Mouse (Mus musculus) lung, embryonic 14.5 days (tissue): ENCODE data around the gene Efna2. TPM values are rescaled to one million over a fixed set of nuclear protein-coding genes. Genes with fewer than 3 reads are reported as not detected.
"Not testable (repeated sequence)": the region's sequence is repeated elsewhere in the genome, so short reads cannot be mapped to it uniquely, and the experiment has no call there.

ENCODE experiments used
- ATAC-seq: fragments of 200-750 bp; cut with Nextera tagmentation; 2 replicates; pipeline ENCODE4 v1.8.0; 2017; ENCODE audit warnings: mild to moderate bottlenecking, moderate TSS enrichment, moderate library complexity; ENCODE audit not compliant: insufficient read depth
- DNase-seq: peaks from one replicate; pipeline ENCODE4 v3.0.0-alpha.2; 2015
- H3K27ac ChIP-seq: fragments of 300-500 bp; sonication (generic); 2 replicates; pipeline ENCODE4 v1.5.1; 2014; ENCODE audit warnings: low read depth, mild to moderate bottlenecking, moderate library complexity
- H3K27me3 ChIP-seq: fragments of 300-500 bp; sonication (generic); 2 replicates; pipeline ENCODE4 v1.6.1; 2014; ENCODE audit warnings: low read length, control low read depth; ENCODE audit not compliant: insufficient read depth
- H3K36me3 ChIP-seq: fragments of 300-500 bp; sonication (generic); 2 replicates; pipeline ENCODE4 v1.6.1; 2014; ENCODE audit warnings: control low read depth; ENCODE audit not compliant: insufficient read depth
- H3K4me1 ChIP-seq: fragments of 300-500 bp; sonication (generic); 2 replicates; pipeline ENCODE4 v1.6.1; 2014; ENCODE audit warnings: antibody characterized with exemption, control low read depth; ENCODE audit not compliant: insufficient read depth
- H3K4me2 ChIP-seq: fragments of 300-500 bp; sonication (generic); 2 replicates; pipeline ENCODE4 v1.6.1; 2014; ENCODE audit warnings: mild to moderate bottlenecking
- H3K4me3 ChIP-seq: fragments of 300-500 bp; sonication (generic); 2 replicates; pipeline ENCODE4 v1.5.1; 2014; ENCODE audit warnings: low read depth, low read length
- H3K9ac ChIP-seq: fragments of 300-500 bp; sonication (generic); 2 replicates; pipeline ENCODE4 v1.6.1; 2014
- H3K9me3 ChIP-seq: fragments of 300-500 bp; sonication (generic); 2 replicates; pipeline ENCODE4 v1.6.1; 2016; ENCODE audit warnings: low read depth, low read length, control low read depth
- CTCF ChIP-seq: IDR thresholded peaks from 2 replicates; pipeline ENCODE4 v1.5.1; 2016; ENCODE audit warnings: antibody characterized with exemption, low read depth
- WGBS: fragments of 180-500 bp; shearing (Covaris S2); extraction: QIAGEN DNeasy Blood & Tissue Kit; methylation state at CpG from one replicate; pipeline ENCODE4 v1.1.7; 2014; 5-methylcytosine and 5-hydroxymethylcytosine counted together
- polyA plus RNA-seq: library from polyadenylated mRNA; unstranded; fragments of >200 nt; fragmentation: Nextera tagmentation; extraction: Ambion mirVana; gene quantifications from 2 replicates; pipeline ENCODE4 v1.2.1, GENCODE M21; 2014

Efna2 gene
- polyA plus RNA-seq, 1 experiment from 2014 or later, result 22.7 TPM

- no peak overlapping the region for H3K4me3 ChIP-seq
- no peaks in the 10 kb centered on the region for H3K9me3 ChIP-seq
- no peak for TF ChIP-seq CTCF
- no peaks in the 10 kb centered on the region for H3K27me3 ChIP-seq
- no peak overlapping the region for H3K4me2 ChIP-seq
- ATAC-seq, result no peak
- no peaks in the 10 kb centered on the region for H3K4me1 ChIP-seq
- H3K36me3 ChIP-seq, result no peaks in the 10 kb centered on the region
- no peak overlapping the region for H3K9ac ChIP-seq
- H3K27ac ChIP-seq, result no peak overlapping the region
- WGBS, result 70% methylated on average over 10 of the region's 10 CpGs
- no peak for DNase-seq
Observed at GRCm38 (mm10) chr10:80207676-80208075, 28.4 kb downstream of the Efna2 start.

GRCm38 (mm10) chr10:80208248-80208647, 29.0 kb downstream of the Efna2 start:
- H3K4me2 ChIP-seq, result no peak overlapping the region
- no peaks in the 10 kb centered on the region for H3K27me3 ChIP-seq
- no peaks in the 10 kb centered on the region for H3K4me1 ChIP-seq
- 55% methylated on average over 4 of the region's 4 CpGs for WGBS
- ATAC-seq (no peak), DNase-seq (no peak)
- no peak overlapping the region for H3K9ac ChIP-seq
- no peak overlapping the region for H3K27ac ChIP-seq
- no peak overlapping the region for H3K4me3 ChIP-seq
- H3K36me3 ChIP-seq, result no peaks in the 10 kb centered on the region
- no peak for TF ChIP-seq CTCF
- H3K9me3 ChIP-seq, result no peaks in the 10 kb centered on the region

GRCm38 (mm10) chr10:80208841-80209371, 29.6 kb downstream of the Efna2 start:
- Histone ChIP-seq H3K36me3 (no peaks in the 10 kb centered on the region), H3K9me3 (no peaks in the 10 kb centered on the region), H3K4me3 (no peak overlapping the region), H3K9ac (no peak overlapping the region), H3K27ac (no peak overlapping the region), H3K27me3 (no peaks in the 10 kb centered on the region), H3K4me1 (no peaks in the 10 kb centered on the region), H3K4me2 (peak overlapping the region; percentile 18; the same call in 1 of the 2 replicates)
- DNase-seq (peak; percentile 23), ATAC-seq (no peak)
- TF ChIP-seq CTCF, result no peak
- 16% methylated on average over 24 of the region's 24 CpGs for WGBS

- 65% methylated on average over 7 of the region's 7 CpGs for WGBS
- H3K27ac ChIP-seq, H3K27me3 ChIP-seq, H3K9me3 ChIP-seq, H3K4me2 ChIP-seq, H3K4me3 ChIP-seq, ATAC-seq, H3K9ac ChIP-seq, DNase-seq, H3K36me3 ChIP-seq, H3K4me1 ChIP-seq: not testable (repeated sequence)
Observed at GRCm38 (mm10) chr10:80211547-80212103, 32.3 kb downstream of the Efna2 start.

GRCm38 (mm10) chr10:80215048-80215772, 35.9 kb downstream of the Efna2 start:
- H3K27ac ChIP-seq, result no peak overlapping the region
- H3K4me1 ChIP-seq, result no peaks in the 10 kb centered on the region
- ATAC-seq, result no peak
- H3K4me3 ChIP-seq, result no peak overlapping the region
- no peak for TF ChIP-seq CTCF
- peak overlapping the region; percentile 18; the same call in 1 of the 2 replicates for H3K9ac ChIP-seq
- no peaks in the 10 kb centered on the region for H3K27me3 ChIP-seq
- H3K4me2 ChIP-seq, result no peak overlapping the region
- H3K36me3 ChIP-seq, result no peaks in the 10 kb centered on the region
- 27% methylated on average over 16 of the region's 16 CpGs for WGBS
- DNase-seq, result no peak
- H3K9me3 ChIP-seq, result no peaks in the 10 kb centered on the region

- H3K4me3 ChIP-seq, result no peak overlapping the region
- ATAC-seq, result no peak
- no peak for TF ChIP-seq CTCF
- DNase-seq, result no peak
- H3K9me3 ChIP-seq, result no peaks in the 10 kb centered on the region
- peaks cover 3% of the 10 kb centered on the region for H3K4me1 ChIP-seq
- 20% methylated on average over 9 of the region's 9 CpGs for WGBS
- H3K36me3 ChIP-seq, result no peaks in the 10 kb centered on the region
- no peak overlapping the region for H3K27ac ChIP-seq
- no peak overlapping the region for H3K9ac ChIP-seq
- no peaks in the 10 kb centered on the region for H3K27me3 ChIP-seq
- H3K4me2 ChIP-seq, result no peak overlapping the region
Observed at GRCm38 (mm10) chr10:80220676-80221075, 41.4 kb downstream of the Efna2 start.

- not testable (repeated sequence) for ATAC-seq
Observed at GRCm38 (mm10) chr10:80223137-80223536, 43.9 kb downstream of the Efna2 start.

More at GRCm38 (mm10) chr10:80223137-80223536, 43.9 kb downstream of the Efna2 start:
- H3K27me3 ChIP-seq, H3K4me2 ChIP-seq, H3K36me3 ChIP-seq, H3K27ac ChIP-seq, DNase-seq, H3K9ac ChIP-seq, H3K9me3 ChIP-seq, H3K4me3 ChIP-seq: not testable (repeated sequence)
- 94% methylated on average over 2 of the region's 2 CpGs for WGBS
- H3K4me1 ChIP-seq, result peaks cover 16% of the 10 kb centered on the region
